Mouse (Mus musculus) urinary bladder, adult 2 months (tissue): ENCODE results near the gene Xirp1. TPM values are rescaled to one million over a fixed set of nuclear protein-coding genes. Genes with fewer than 3 reads are reported as not detected.
"Not testable (repeated sequence)": the region's sequence is repeated elsewhere in the genome, so short reads cannot be mapped to it uniquely, and the experiment has no call there.

Source experiments
- DNase-seq: peaks from one replicate; pipeline ENCODE4 v3.0.0; 2022; ENCODE audit warnings: low spot score
- polyA plus RNA-seq: library from polyadenylated mRNA; depleted of rRNA; stranded (reverse); fragments of >200 nt; gene quantifications from 2 replicates; pipeline ENCODE4 v1.2.3, GENCODE M21; 2012

The Xirp1 gene
- polyA plus RNA-seq, 1 experiment, result 0.11 TPM

- DNase-seq, result no peak
Measured at GRCm38 (mm10) chr9:120020285-120020890, 3.0 kb downstream of the Xirp1 start.

GRCm38 (mm10) chr9:120016956-120017355 lies 6.4 kb downstream of the Xirp1 start:
- no peak for DNase-seq

GRCm38 (mm10) chr9:120014828-120015227 lies 8.6 kb downstream of the Xirp1 start:
- DNase-seq, result no peak

- no peak for DNase-seq
Measured at GRCm38 (mm10) chr9:120013251-120013820, 10.1 kb downstream of the Xirp1 start.

GRCm38 (mm10) chr9:120012781-120013180 lies 10.6 kb downstream of the Xirp1 start:
- no peak for DNase-seq

- not testable (repeated sequence) for DNase-seq
Measured at GRCm38 (mm10) chr9:120012161-120012560, 11.2 kb downstream of the Xirp1 start.

GRCm38 (mm10) chr9:120011533-120011932 lies 11.9 kb downstream of the Xirp1 start:
- no peak for DNase-seq

- DNase-seq, result peak; percentile 100
Measured at GRCm38 (mm10) chr9:120010781-120011511, 12.5 kb downstream of the Xirp1 start.

- no peak for DNase-seq
Measured at GRCm38 (mm10) chr9:120009871-120010270, 13.5 kb downstream of the Xirp1 start.

GRCm38 (mm10) chr9:120009226-120009841 lies 14.1 kb downstream of the Xirp1 start:
- no peak for DNase-seq

GRCm38 (mm10) chr9:120007833-120008232 lies 15.6 kb downstream of the Xirp1 start:
- no peak for DNase-seq

- no peak for DNase-seq
Measured at GRCm38 (mm10) chr9:120005936-120006335, 17.5 kb downstream of the Xirp1 start.

- no peak for DNase-seq
Measured at GRCm38 (mm10) chr9:120002893-120003292, 20.5 kb downstream of the Xirp1 start.

GRCm38 (mm10) chr9:120001945-120002725 lies 21.3 kb downstream of the Xirp1 start:
- DNase-seq, result peak; percentile 62

GRCm38 (mm10) chr9:120000761-120001160 lies 22.6 kb downstream of the Xirp1 start:
- no peak for DNase-seq

- no peak for DNase-seq
Measured at GRCm38 (mm10) chr9:119999636-120000035, 23.8 kb downstream of the Xirp1 start.

GRCm38 (mm10) chr9:119998776-119999175 lies 24.6 kb downstream of the Xirp1 start:
- no peak for DNase-seq

- DNase-seq, result no peak
Measured at GRCm38 (mm10) chr9:119996080-119996479, 27.3 kb downstream of the Xirp1 start.

- DNase-seq, result no peak
Measured at GRCm38 (mm10) chr9:119994207-119994606, 29.2 kb downstream of the Xirp1 start.

GRCm38 (mm10) chr9:119993092-119993844 lies 30.1 kb downstream of the Xirp1 start:
- no peak for DNase-seq

- DNase-seq, result no peak
Measured at GRCm38 (mm10) chr9:119991310-119991709, 32.1 kb downstream of the Xirp1 start.
